Mouse (Mus musculus): ENCODE data around the gene Impdh2.

DNA sequence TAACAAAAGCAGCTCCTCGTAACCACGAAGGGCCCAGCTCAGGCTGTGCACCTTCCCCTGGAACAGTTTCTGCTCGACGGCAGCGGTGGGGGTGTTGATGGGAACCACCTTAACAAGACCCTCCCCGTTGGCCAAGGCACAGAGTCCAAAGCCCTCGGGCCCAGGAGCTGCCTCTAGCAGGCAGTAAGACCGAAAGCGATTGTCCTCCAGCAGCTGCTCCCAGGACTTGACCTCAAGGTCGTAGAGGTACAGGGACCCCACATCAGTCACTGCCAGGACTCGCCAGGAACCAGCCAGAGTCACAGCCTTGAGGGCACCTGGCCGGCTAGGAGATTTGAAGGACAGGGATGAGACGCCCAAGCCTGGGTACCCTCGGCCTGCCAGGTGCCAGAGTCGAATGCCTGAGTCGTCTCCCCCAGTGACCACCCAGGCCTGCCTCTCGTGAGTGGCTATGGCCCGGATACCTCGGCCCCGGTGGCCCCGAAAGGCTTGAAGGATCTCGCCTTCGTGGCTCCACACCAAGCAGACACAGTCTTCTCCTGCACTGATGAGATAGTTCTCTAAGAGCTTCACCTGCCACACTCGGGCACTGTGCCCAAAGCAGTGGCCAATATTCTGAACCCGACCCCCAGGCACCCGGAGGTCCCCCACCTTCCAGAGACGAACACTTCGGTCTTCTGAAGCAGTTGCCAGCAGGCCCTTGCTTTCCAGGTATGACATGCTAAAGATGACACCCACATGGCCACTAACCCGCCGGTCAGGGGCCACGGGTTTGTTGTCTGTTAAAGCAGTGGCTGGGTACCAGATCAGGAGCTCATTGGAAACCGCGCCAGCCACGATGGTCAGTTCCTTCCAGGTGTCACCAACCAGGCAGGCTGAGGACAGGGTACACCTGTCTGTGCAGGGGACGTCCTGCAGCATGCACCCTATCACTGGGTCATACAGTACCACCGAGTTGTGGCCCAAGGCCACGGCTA lies 15.5 kb downstream of the Impdh2 start:
- TF ChIP-seq CTCF (IDR thresholded peaks at IDR 0.05; ENCODE audit: low read depth) (no peak), EP300 (IDR thresholded peaks at IDR 0.05; ENCODE audit: low read depth) (no peak)

All from heart, postnatal 0 days (tissue).